9 mouse cellular contexts compared by ENCODE assay signal in genomic region chr15:81264392-81265095, GRCm38 (mm10). TPM values are rescaled to one million over a fixed set of nuclear protein-coding genes. Genes with fewer than 3 reads are reported as not detected.
A peak's percentile ranks its signal among the peaks of the same experiment; 100 is the strongest.
DNase-seq lines count a peak whose midpoint lies in the region; ATAC-seq and TF ChIP-seq lines count a peak whose summit lies in the region.
"Had no signal": no experiment of that assay in that cellular context is flagged by ENCODE, and none has a peak within 500 bp of the region (broad histone marks: within the 10 kb centered on the region; RNA-seq: fewer than 3 reads in every experiment).

No protein-coding gene starts in this region.

- ATAC-seq in hindbrain, embryonic 12.5 days (ENCODE audit: low FRiP score): no peak
- no peak for ATAC-seq in midbrain, embryonic 14.5 days (ENCODE audit: low FRiP score, low TSS enrichment)

- no peaks in the 10 kb centered on the region for H3K36me3 ChIP-seq in hindbrain, embryonic 12.5 days
- H3K36me3 ChIP-seq in midbrain, embryonic 14.5 days (ENCODE audit: control insufficient read depth, insufficient read depth, low read length): no peaks in the 10 kb centered on the region
- H3K36me3 ChIP-seq: liver, embryonic 13.5 days had no signal

- H3K4me1 ChIP-seq in hindbrain, embryonic 12.5 days: peaks cover 5% of the 10 kb centered on the region
- H3K4me1 ChIP-seq in midbrain, embryonic 14.5 days (ENCODE audit: control insufficient read depth, insufficient read depth, low read length): 0 out of 2 replicates have a peak, but pooled peaks cover 5% of the 10 kb centered on the region
- peaks cover 4% of the 10 kb centered on the region; the same call in 1 of the 2 replicates for H3K4me1 ChIP-seq in cerebellum, adult 2 months (ENCODE audit: control insufficient read depth, insufficient read depth, low read length)
- H3K4me1 ChIP-seq: liver, embryonic 13.5 days had no signal

- H3K9me3 ChIP-seq in hindbrain, embryonic 12.5 days (replicated peaks): no peaks in the 10 kb centered on the region
- H3K9me3 ChIP-seq in midbrain, embryonic 14.5 days (ENCODE audit: control insufficient read depth, low read length): no peaks in the 10 kb centered on the region
- H3K9me3 ChIP-seq: liver, embryonic 13.5 days had no signal

- no peaks in the 10 kb centered on the region for H3K27me3 ChIP-seq in hindbrain, embryonic 12.5 days
- H3K27me3 ChIP-seq in midbrain, embryonic 14.5 days (ENCODE audit: control insufficient read depth, insufficient read depth, low read length): no peaks in the 10 kb centered on the region
- no peaks in the 10 kb centered on the region for H3K27me3 ChIP-seq in cerebellum, adult 2 months (ENCODE audit: control insufficient read depth, insufficient read depth, low read length)
- H3K27me3 ChIP-seq: liver, embryonic 13.5 days had no signal

- no peak overlapping the region for H3K4me2 ChIP-seq in hindbrain, embryonic 12.5 days (replicated peaks)
- no peak overlapping the region for H3K4me2 ChIP-seq in midbrain, embryonic 14.5 days (ENCODE audit: low read length)
- H3K4me2 ChIP-seq: liver, embryonic 13.5 days had no signal

- peak; percentile 4 for DNase-seq in cerebellum, adult 8-10 months
- DNase-seq in cerebellum, adult 11 months: no peak
- peak; percentile 87 for DNase-seq in 3134 (ENCODE audit: extremely low read depth, insufficient read length, low spot score)
- peak; percentile 24 to 51 for DNase-seq in frontal cortex, postnatal 14 days (ENCODE audit: low spot score in 2 of 2)
- peak; percentile 49 for DNase-seq in midbrain, embryonic 14.5 days
- DNase-seq in embryo, embryonic 11 days: no peak
- no peak for DNase-seq in cerebellum, adult 2 months
- DNase-seq: liver, embryonic 13.5 days had no signal

- 38% methylated on average over 16 of the region's 16 CpGs for WGBS in hindbrain, embryonic 12.5 days
- 39% methylated on average over 16 of the region's 16 CpGs for WGBS in midbrain, embryonic 14.5 days
- WGBS in cerebellum, adult 2 months: 15% methylated on average over 16 of the region's 16 CpGs

- 0 out of 2 replicates have a peak overlapping the region, but pooled peaks have one; percentile 44 for H3K9ac ChIP-seq in hindbrain, embryonic 12.5 days
- H3K9ac ChIP-seq in midbrain, embryonic 14.5 days (replicated peaks; ENCODE audit: low read length): no peak overlapping the region; the same call in 1 of the 2 replicates
- H3K9ac ChIP-seq: liver, embryonic 13.5 days had no signal

- TF ChIP-seq CTCF in cerebellum, adult 2 months (IDR thresholded peaks at IDR 0.05; ENCODE audit: borderline replicate concordance, insufficient read depth, low read depth, low read length): no peak

- TF ChIP-seq POLR2A in cerebellum, adult 2 months (IDR thresholded peaks at IDR 0.05; ENCODE audit: borderline replicate concordance, insufficient read depth, low read length): no peak

- H3K27ac ChIP-seq in hindbrain, embryonic 12.5 days: 0 out of 2 replicates have a peak overlapping the region, but pooled peaks have one; percentile 48
- peak overlapping the region; percentile 66 for H3K27ac ChIP-seq in midbrain, embryonic 14.5 days (replicated peaks; ENCODE audit: low read depth, low read length)
- H3K27ac ChIP-seq in cerebellum, adult 2 months (ENCODE audit: insufficient read depth, low read length): no peak overlapping the region
- H3K27ac ChIP-seq: liver, embryonic 13.5 days had no signal

- no peak overlapping the region for H3K4me3 ChIP-seq in hindbrain, embryonic 12.5 days
- no peak overlapping the region for H3K4me3 ChIP-seq in midbrain, embryonic 14.5 days (replicated peaks; ENCODE audit: low read depth, low read length)
- no peak overlapping the region for H3K4me3 ChIP-seq in cerebellum, adult 2 months (replicated peaks; ENCODE audit: insufficient read depth, low read depth, low read length)
- H3K4me3 ChIP-seq: liver, embryonic 13.5 days had no signal

RNA-seq across cellular contexts. Expression of gene Mchr1, which starts 29.2 kb away (rescaled TPM):
- polyA plus RNA-seq in hindbrain, embryonic 12.5 days (2016; fragmentation: Nextera tagmentation; extraction: Ambion mirVana): 0.74 and 1.2 TPM in 2 replicates
- 3.2 and 4.9 TPM in 2 replicates for polyA plus RNA-seq in midbrain, embryonic 14.5 days (2014; fragmentation: Nextera tagmentation; extraction: Ambion mirVana)
- polyA plus RNA-seq in cerebellum, adult 2 months (2012; rRNA removed): 3.6 and 4.1 TPM in 2 replicates

Comparison
In these comparisons a context has a peak if more than half of its experiments do, and no peak if none do; other contexts are left out.
1. DNase-seq: peak in cerebellum, adult 8-10 months (single experiment), 3134 (single experiment), frontal cortex, postnatal 14 days (2 of 2) and midbrain, embryonic 14.5 days (single experiment); none in cerebellum, adult 11 months (single experiment), embryo, embryonic 11 days (single experiment) and cerebellum, adult 2 months (0 of 2).